Mouse (Mus musculus): ENCODE results near the gene Cdc42ep2. TPM values are rescaled to one million over a fixed set of nuclear protein-coding genes. Genes with fewer than 3 reads are reported as not detected.

Cdc42ep2 gene
- polyA plus RNA-seq, 1 experiment: 7.7 TPM

DNA sequence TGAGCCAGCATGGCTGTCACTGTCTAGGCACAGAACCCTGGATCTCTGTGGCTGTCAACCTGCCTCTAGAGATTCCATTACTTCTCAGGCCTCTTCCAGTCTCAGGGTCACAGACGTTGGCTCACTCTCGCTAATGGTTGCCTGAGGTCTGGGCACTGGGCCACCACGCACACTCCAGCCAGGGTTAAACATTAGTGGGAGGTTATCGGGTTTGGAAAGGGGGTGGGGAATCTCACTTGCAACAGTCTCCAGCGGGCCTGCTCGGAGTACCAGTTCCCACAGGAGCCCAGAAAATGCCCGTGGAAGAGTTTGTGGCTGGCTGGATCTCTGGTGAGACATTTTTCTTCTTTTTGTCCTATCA lies 46.3 kb downstream of the Cdc42ep2 start:
- no peak for DNase-seq (ENCODE audit: extremely low spot score in 1 of 2, low spot score in 1 of 2)

DNA sequence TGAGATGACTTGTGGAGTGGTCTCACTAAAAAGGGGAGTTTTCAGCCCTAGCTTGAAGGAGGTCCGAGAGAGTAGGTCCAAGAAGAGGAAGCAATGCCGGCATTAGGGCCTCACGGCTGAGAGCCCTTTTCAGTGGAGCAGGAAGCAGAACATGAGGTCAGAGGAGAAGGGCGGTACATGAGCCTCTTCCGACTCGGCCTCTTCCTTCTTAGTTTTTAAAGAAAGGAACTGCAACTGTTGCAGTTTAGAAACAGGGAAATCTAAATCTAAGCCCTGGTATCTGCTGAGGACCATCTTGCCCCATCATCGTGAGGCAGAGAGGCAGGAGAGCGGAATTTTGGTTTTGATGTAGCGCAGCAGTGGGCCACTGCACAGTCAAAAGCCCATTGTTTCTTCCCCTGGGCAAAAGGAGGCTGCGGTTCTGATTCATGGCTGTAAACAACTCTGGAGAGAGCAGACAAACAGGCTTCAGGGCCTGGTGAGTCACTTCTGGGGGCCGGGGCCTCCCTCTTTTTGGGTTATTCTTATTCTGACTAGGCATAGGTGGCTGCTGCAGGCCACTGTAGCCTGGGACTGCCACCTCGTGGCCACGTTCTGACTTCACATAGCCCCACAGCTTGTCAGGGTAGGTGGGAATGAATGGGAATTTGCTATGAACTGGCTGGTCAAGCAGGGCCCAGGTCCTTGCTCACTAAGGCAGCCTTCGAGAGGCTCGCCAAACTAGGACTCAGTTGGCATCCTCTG lies 46.8 kb downstream of the Cdc42ep2 start, which contains the start of gene Slc25a45:
Slc25a45 (plus strand) TSS at position 191 of the 744 bp plus-strand sequence.
- DNase-seq (ENCODE audit: extremely low spot score in 1 of 2, low spot score in 1 of 2): peak; percentile 67 to 83

DNA sequence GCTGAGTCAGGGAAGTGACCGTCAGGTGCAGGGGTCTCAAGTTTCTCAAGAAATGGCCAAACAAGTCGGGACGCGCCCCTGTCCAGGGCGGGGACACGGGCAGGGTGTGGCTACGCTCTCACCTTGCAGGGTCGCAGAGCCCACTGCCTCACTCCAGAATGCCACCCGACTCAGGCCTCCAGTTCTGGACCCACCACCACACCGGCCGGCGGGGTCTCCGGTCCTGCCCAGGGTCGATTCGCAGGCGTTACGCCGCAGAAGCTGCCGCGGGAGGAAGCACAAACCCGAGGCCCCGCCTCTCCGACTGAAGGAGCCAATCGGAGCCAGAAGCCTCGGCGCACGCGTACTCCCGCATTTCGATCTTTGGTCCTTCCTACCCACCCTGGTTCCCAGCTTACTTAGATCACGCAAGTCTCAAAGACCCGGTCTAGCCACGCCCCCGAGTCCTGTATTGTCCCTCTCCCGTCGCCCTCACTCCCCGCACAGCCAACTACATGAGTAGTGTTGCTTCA lies 49.6 kb downstream of the Cdc42ep2 start, which contains the start of gene Frmd8:
Frmd8 (minus strand) TSS at position 306 of the 512 bp plus-strand sequence.
- peak; percentile 89 to 95 for DNase-seq (ENCODE audit: extremely low spot score in 1 of 2, low spot score in 1 of 2)

DNA sequence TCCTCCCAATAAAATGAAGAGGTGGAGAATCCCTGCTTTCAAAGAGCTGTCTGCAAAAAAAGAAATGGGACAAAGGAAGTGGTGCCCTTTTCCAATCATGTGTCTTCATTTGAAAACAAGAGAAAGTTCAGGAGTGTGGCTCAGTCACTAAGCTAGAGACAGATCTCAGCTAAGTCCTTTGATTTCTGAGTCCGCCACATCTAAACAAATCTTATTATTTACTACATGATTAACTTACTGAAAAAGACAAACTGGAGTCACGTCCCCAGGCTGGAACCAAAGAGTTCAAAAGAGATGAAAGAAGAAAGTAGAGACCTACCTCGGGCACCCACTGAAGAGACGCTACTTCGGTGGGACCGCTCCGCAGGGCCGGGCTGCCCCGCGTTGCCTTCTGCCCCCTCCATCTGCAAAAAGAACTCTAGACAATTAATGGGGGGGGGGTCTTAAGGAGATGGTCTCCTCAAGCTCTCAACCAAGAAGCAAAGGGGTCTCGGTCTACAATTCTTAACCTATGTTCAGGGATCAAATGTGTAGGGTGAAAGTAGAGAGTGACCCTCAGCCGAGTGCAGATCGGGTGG lies 50.1 kb downstream of the Cdc42ep2 start:
- no peak for DNase-seq (ENCODE audit: extremely low spot score in 1 of 2, low spot score in 1 of 2)

DNA sequence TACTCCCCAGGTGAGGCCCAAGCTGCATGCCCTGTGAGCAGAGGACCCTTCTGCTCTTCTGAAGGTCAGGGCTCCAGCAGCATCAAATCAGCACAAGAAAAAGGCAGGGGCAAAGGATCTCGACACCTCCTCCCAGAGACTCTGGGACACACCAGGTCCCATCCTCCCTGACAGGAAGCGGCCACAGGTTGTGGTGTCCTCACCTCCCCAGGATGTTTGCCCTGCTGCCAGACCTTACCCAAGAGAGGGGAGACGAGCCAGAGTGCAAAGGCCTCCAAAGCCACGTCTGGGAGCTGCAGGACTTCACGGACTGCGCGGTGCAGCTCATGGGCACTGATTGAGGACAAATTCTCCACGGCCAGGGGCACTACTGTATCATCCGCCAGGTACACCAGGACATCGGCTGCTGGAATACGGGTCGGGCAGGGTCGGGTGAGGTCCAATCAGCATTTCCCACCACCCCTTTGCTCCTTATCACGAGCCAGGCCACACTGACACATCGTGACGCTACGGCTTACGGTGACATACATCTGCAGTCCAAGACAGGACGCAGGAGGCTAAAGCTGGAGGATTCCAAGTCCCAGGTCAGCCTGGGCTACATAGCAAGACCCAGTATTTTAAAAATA lies 51.6 kb downstream of the Cdc42ep2 start:
- DNase-seq (ENCODE audit: extremely low spot score in 1 of 2, low spot score in 1 of 2): no peak

DNA sequence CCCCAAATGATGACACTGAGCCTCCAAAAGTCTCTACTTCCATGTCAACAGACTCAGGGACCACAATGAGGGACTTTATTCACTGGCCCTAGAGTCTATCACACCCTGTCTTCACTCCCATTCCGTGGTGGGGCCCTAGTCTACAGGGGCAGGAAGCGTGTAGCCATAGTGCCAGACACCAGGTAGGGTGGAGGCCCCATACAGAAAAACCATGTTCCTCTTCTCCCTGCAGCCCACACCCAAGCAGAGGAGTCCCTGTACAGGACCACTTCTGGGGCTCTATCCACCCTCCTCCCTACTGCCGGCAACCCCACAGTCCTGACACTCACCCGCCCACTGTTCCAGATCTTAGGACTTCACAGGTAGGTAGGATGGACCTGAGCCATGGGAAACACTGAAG lies 52.1 kb downstream of the Cdc42ep2 start:
- DNase-seq (ENCODE audit: extremely low spot score in 1 of 2, low spot score in 1 of 2): no peak

DNA sequence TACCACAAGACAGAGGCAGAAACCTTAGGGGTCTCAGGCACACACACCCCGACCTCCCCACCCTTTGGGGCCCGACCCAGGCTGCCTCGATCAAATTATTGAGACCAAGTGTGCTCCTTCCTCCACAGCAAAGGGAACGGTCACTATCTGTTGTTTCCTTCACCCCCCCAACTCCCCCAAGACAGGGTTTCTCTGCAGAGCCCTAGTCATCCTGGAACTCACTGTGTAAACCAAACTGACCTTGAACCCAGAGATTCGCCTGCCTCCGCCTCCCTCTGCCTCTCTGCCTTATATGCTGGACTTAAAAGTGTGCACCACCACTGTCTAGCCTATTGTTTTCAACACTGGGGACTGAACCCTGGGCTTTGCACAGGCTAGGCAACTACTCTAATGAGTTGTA lies 52.9 kb downstream of the Cdc42ep2 start:
- no peak for DNase-seq (ENCODE audit: extremely low spot score in 1 of 2, low spot score in 1 of 2)

DNA sequence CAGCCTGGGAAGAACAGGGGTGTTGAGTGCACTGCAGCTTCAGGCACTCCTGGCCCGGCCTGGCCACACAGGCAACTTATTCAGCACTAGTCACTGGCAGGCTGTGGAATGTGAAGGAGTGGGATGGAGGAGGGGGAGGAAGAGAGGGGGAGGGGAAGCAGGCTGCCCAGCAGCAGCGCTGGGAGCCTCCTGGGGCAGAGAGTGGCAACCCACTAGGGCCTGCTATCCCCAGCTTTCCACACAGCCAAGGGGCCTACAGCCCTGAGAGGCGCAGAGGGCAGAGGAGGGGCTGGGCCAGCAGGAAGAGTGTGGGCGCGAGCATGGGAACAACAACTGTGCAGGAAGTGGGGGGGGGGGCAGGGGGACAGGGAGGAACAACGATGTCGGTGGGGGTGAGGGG lies 53.3 kb downstream of the Cdc42ep2 start:
- no peak for DNase-seq (ENCODE audit: extremely low spot score in 1 of 2, low spot score in 1 of 2)

DNA sequence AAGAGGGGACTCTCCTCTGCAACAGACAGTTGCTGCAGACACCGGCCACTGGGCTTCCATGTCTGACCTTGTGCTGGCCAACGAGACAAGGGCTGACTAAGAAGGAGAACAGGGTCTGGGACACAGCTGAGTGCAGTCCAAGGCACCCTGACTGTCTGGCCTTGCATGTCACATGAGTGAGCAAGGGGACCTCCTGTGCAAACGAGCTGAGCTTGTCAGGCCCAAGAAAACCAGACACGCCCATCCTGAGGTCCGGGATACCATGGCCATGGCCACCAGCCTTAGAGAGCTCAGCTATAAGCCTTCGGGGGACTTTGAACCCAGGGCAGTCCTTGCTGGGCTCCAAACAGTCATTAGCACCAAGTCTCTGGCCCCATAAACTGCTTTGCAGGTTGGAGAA lies 56.5 kb downstream of the Cdc42ep2 start:
- no peak for DNase-seq (ENCODE audit: extremely low spot score in 1 of 2, low spot score in 1 of 2)

Other genes starting within 250 kb of the Cdc42ep2 start
- 18.9 and 20.4 TPM in 2 replicates for gene Map3k11, start 236.1 kb downstream of the Cdc42ep2 start, polyA plus RNA-seq (2012; rRNA removed)
- gene Pcnx3, start 235.9 kb downstream of the Cdc42ep2 start, polyA plus RNA-seq (2012; rRNA removed): 68.4 and 72.5 TPM in 2 replicates
- gene Kcnk7, start 220.4 kb downstream of the Cdc42ep2 start, polyA plus RNA-seq (2012; rRNA removed): 0.22 and 0.27 TPM in 2 replicates
- gene Ehbp1l1, start 198.5 kb downstream of the Cdc42ep2 start, polyA plus RNA-seq (2012; rRNA removed): 16.8 and 18.8 TPM in 2 replicates
- gene Fam89b, start 195.2 kb downstream of the Cdc42ep2 start, polyA plus RNA-seq (2012; rRNA removed): 56.1 and 65.8 TPM in 2 replicates
- gene Ltbp3, start 183.9 kb downstream of the Cdc42ep2 start, polyA plus RNA-seq (2012; rRNA removed): 81.5 and 87.8 TPM in 2 replicates
- 111 and 120 TPM in 2 replicates for gene Scyl1, start 153.4 kb downstream of the Cdc42ep2 start, polyA plus RNA-seq (2012; rRNA removed)
- 13.1 and 15.6 TPM in 2 replicates for gene Frmd8, start 49.5 kb downstream of the Cdc42ep2 start, polyA plus RNA-seq (2012; rRNA removed)
- gene Slc25a45, start 47.0 kb downstream of the Cdc42ep2 start, polyA plus RNA-seq (2012; rRNA removed): 7.8 and 8.7 TPM in 2 replicates
- 4.6 and 4.9 TPM in 2 replicates for gene Tigd3, start 30.7 kb downstream of the Cdc42ep2 start, polyA plus RNA-seq (2012; rRNA removed)
- 106 and 118 TPM in 2 replicates for gene Dpf2, start 11.8 kb downstream of the Cdc42ep2 start, polyA plus RNA-seq (2012; rRNA removed)
- gene Pola2, start 39.4 kb upstream of the Cdc42ep2 start, polyA plus RNA-seq (2012; rRNA removed): 14.2 and 14.3 TPM in 2 replicates
- 0.42 TPM in 1 of 2 replicates, not detected in the other for gene Slc22a20, start 61.3 kb upstream of the Cdc42ep2 start, polyA plus RNA-seq (2012; rRNA removed)
- gene Capn1, start 91.1 kb upstream of the Cdc42ep2 start, polyA plus RNA-seq (2012; rRNA removed): 15.0 and 16.3 TPM in 2 replicates
- gene Syvn1, start 121.8 kb upstream of the Cdc42ep2 start, polyA plus RNA-seq (2012; rRNA removed): 29.2 and 34.1 TPM in 2 replicates
- 44.3 and 44.4 TPM in 2 replicates for gene Mrpl49, start 133.0 kb upstream of the Cdc42ep2 start, polyA plus RNA-seq (2012; rRNA removed)
- 873 and 951 TPM in 2 replicates for gene Fau, start 133.0 kb upstream of the Cdc42ep2 start, polyA plus RNA-seq (2012; rRNA removed)
- gene Znhit2, start 136.4 kb upstream of the Cdc42ep2 start, polyA plus RNA-seq (2012; rRNA removed): 48.4 and 51.7 TPM in 2 replicates
- 50.2 and 52.4 TPM in 2 replicates for gene Tm7sf2, start 143.6 kb upstream of the Cdc42ep2 start, polyA plus RNA-seq (2012; rRNA removed)
- 98.8 and 105 TPM in 2 replicates for gene Vps51, start 152.4 kb upstream of the Cdc42ep2 start, polyA plus RNA-seq (2012; rRNA removed)
- not detected in 2 replicates for gene Tmem262, start 155.2 kb upstream of the Cdc42ep2 start, polyA plus RNA-seq (2012; rRNA removed)
- 0.48 and 1.4 TPM in 2 replicates for gene Gm28374, start 157.4 kb upstream of the Cdc42ep2 start, polyA plus RNA-seq (2012; rRNA removed)
- 83.9 and 89.7 TPM in 2 replicates for gene Zfpl1, start 160.1 kb upstream of the Cdc42ep2 start, polyA plus RNA-seq (2012; rRNA removed)
- gene Cdca5, start 160.2 kb upstream of the Cdc42ep2 start, polyA plus RNA-seq (2012; rRNA removed): 0.22 and 0.46 TPM in 2 replicates
- gene AC131692.1, start 169.6 kb upstream of the Cdc42ep2 start, polyA plus RNA-seq (2012; rRNA removed): not detected in 2 replicates
- 0.26 and 0.32 TPM in 2 replicates for gene Naaladl1, start 181.0 kb upstream of the Cdc42ep2 start, polyA plus RNA-seq (2012; rRNA removed)
- 24.2 and 29.4 TPM in 2 replicates for gene Sac3d1, start 193.8 kb upstream of the Cdc42ep2 start, polyA plus RNA-seq (2012; rRNA removed)
- gene Snx15, start 203.5 kb upstream of the Cdc42ep2 start, polyA plus RNA-seq (2012; rRNA removed): 63.5 and 65.2 TPM in 2 replicates
- 0.54 and 0.63 TPM in 2 replicates for gene Batf2, start 216.2 kb upstream of the Cdc42ep2 start, polyA plus RNA-seq (2012; rRNA removed)
- 123 and 135 TPM in 2 replicates for gene Arl2, start 216.7 kb upstream of the Cdc42ep2 start, polyA plus RNA-seq (2012; rRNA removed)

Measured in frontal cortex, adult 2 months (tissue).